Mouse (Mus musculus): ENCODE measurements at regions not wholly inside any gene's neighbourhood (a gene's known extent, or its start where the extent isn't known, plus 50 kb on each side); places are given as distances from the start of the nearest gene placed in this dataset.

DNA sequence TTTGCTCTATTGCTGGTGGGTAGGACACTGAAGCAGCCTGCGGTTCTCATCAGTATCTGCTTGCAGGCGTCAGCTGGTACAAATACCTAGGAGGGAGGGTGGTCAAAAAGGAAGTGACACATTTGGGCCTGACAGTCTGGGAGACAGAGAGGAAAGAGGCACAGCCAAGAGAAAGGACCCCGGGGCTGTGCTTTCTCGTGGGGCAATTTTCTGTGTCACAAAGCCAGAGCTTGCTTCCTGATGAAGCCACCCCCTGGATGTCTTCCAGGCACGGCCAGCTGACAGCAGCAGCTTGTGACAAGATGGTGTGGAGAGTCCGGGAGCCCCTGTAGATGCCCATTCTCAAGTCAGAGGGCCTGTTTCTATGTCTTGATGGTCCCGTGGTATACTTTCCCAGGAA is 1181.8 kb upstream of the A1bg start:
- TF ChIP-seq POLR2A (IDR thresholded peaks at IDR 0.05; ENCODE audit: insufficient read depth, low read length) (no peak), CTCF (IDR thresholded peaks at IDR 0.05; ENCODE audit: low read depth, low read length) (no peak)
